Mouse (Mus musculus): ENCODE measurements around the gene Trim71. TPM values are rescaled to one million over a fixed set of nuclear protein-coding genes. Genes with fewer than 3 reads are reported as not detected.

The Trim71 gene
- total and polyA plus RNA-seq, 2 experiments = not detected

DNA sequence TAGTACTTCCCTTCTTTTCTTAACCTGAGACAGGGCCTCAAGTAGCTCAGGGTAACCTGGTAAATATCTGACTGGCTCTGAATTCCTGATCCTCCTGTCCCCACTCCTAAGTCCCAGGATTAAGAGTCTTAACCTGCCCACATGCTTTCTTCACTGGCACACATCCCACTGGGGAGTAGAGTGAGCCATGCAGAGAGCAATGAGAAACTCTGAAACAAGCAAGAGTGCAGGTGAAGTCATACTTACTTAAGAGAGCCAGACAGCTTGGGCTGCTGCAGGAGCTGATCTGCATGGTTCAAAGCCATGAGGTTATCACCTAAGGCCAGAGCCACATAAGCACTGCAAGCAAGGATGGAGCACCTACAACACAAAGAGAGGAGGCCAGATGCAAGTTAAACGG is 36.9 kb upstream of the Trim71 start:
- WGBS = 68% methylated on average over 1 of the region's 1 CpGs
- peaks cover 11% of the 10 kb centered on the region; the same call in 1 of the 2 replicates for H3K36me3 ChIP-seq (ENCODE audit: control insufficient read depth, insufficient read depth, low read length)

DNA sequence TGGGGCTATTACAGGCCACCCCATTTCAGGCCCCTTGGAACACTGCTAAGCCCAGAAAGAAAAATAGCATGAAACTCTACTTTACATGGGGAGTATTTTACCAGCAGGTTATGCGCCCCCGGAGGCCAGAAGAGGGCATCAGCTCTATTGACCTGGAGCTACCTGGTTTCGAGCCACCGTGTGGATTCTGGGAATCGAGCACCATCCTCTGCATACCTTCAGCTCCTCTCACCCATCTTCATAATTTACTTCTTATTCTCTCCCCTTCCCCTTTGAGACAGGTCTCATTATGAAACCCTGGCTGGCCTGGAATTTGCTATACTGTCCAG is 20.8 kb upstream of the Trim71 start:
- H3K9ac ChIP-seq (ENCODE audit: low read depth, low read length) = no peak overlapping the region
- H3K27me3 ChIP-seq (ENCODE audit: control insufficient read depth, insufficient read depth, low read length) = no peaks in the 10 kb centered on the region
- H3K4me3 ChIP-seq (ENCODE audit: insufficient read depth, low read depth, low read length) = no peak overlapping the region
- peak overlapping the region; percentile 79 for H3K27ac ChIP-seq (replicated peaks; ENCODE audit: insufficient read depth, low read depth, low read length)
- DNase-seq (ENCODE audit: extremely low read depth, low read depth, low spot score) = no peak
- TF ChIP-seq CTCF (IDR thresholded peaks at IDR 0.05; ENCODE audit: low read depth, low read length) (peak; percentile 19; the same call in 1 of the 2 replicates), POLR2A (IDR thresholded peaks at IDR 0.05; ENCODE audit: extremely low read depth, insufficient read depth, low read length) (no peak)
- no peaks in the 10 kb centered on the region for H3K4me1 ChIP-seq (ENCODE audit: control insufficient read depth, insufficient read depth, low read length)
- WGBS = 25% methylated on average over 5 of the region's 5 CpGs
- H3K79me2 ChIP-seq (ENCODE audit: control insufficient read depth, insufficient read depth, low read length) = no peaks in the 10 kb centered on the region
- H3K36me3 ChIP-seq (ENCODE audit: control insufficient read depth, insufficient read depth, low read length) = peaks cover 4% of the 10 kb centered on the region; the same call in 1 of the 2 replicates

More for the DNA sequence above, 36.9 kb upstream of the Trim71 start:
- no peaks in the 10 kb centered on the region for H3K4me1 ChIP-seq (ENCODE audit: control insufficient read depth, insufficient read depth, low read length)
- no peak overlapping the region for H3K9ac ChIP-seq (ENCODE audit: low read depth, low read length)
- TF ChIP-seq POLR2A (IDR thresholded peaks at IDR 0.05; ENCODE audit: extremely low read depth, insufficient read depth, low read length) (no peak), CTCF (IDR thresholded peaks at IDR 0.05; ENCODE audit: low read depth, low read length) (no peak)
- H3K4me3 ChIP-seq (ENCODE audit: insufficient read depth, low read depth, low read length) = no peak overlapping the region
- no peaks in the 10 kb centered on the region for H3K27me3 ChIP-seq (ENCODE audit: control insufficient read depth, insufficient read depth, low read length)
- no peak for DNase-seq (ENCODE audit: extremely low read depth, low read depth, low spot score)
- no peaks in the 10 kb centered on the region for H3K79me2 ChIP-seq (ENCODE audit: control insufficient read depth, insufficient read depth, low read length)
- H3K27ac ChIP-seq (replicated peaks; ENCODE audit: insufficient read depth, low read depth, low read length) = no peak overlapping the region

GRCm38 (mm10) chr9:114584183-114585016 is 20.2 kb upstream of the Trim71 start:
- Histone ChIP-seq H3K4me3 (ENCODE audit: insufficient read depth, low read depth, low read length) (peak overlapping the region; percentile 53), H3K9ac (ENCODE audit: low read depth, low read length) (peak overlapping the region; percentile 65), H3K36me3 (ENCODE audit: control insufficient read depth, insufficient read depth, low read length) (peaks cover 2% of the 10 kb centered on the region; the same call in 1 of the 2 replicates), H3K27ac (replicated peaks; ENCODE audit: insufficient read depth, low read depth, low read length) (peak overlapping the region; percentile 79), H3K27me3 (ENCODE audit: control insufficient read depth, insufficient read depth, low read length) (no peaks in the 10 kb centered on the region), H3K79me2 (ENCODE audit: control insufficient read depth, insufficient read depth, low read length) (no peaks in the 10 kb centered on the region), H3K4me1 (ENCODE audit: control insufficient read depth, insufficient read depth, low read length) (no peaks in the 10 kb centered on the region)
- 10% methylated on average over 31 of the region's 31 CpGs for WGBS
- peak; percentile 93 for DNase-seq (ENCODE audit: extremely low read depth, low read depth, low spot score)
- TF ChIP-seq POLR2A (IDR thresholded peaks at IDR 0.05; ENCODE audit: extremely low read depth, insufficient read depth, low read length) (0 out of 2 replicates have a peak, but pooled peaks have one; percentile 26), CTCF (IDR thresholded peaks at IDR 0.05; ENCODE audit: low read depth, low read length) (no peak)

DNA sequence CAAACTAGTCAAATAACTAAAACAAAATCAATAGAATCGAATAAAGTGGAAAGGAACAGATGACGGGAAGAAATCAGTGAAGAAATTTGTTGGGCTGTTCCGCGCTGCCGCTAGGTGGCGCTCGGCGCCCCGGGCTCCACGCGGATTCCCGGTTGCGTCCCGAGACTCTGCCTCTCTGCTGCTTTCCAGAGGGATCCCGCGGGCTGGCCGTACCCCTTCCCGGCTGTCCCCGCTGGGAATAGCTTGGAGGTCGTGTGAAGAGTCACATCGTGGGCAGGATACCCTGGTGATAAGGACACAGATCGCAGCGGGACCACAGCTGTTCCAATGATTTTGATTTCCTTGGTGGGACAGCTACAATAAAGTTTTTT is 19.6 kb upstream of the Trim71 start:
- peaks cover 2% of the 10 kb centered on the region; the same call in 1 of the 2 replicates for H3K36me3 ChIP-seq (ENCODE audit: control insufficient read depth, insufficient read depth, low read length)
- H3K27ac ChIP-seq (replicated peaks; ENCODE audit: insufficient read depth, low read depth, low read length) = peak overlapping the region; percentile 56
- DNase-seq (ENCODE audit: extremely low read depth, low read depth, low spot score) = peak; percentile 66
- H3K27me3 ChIP-seq (ENCODE audit: control insufficient read depth, insufficient read depth, low read length) = no peaks in the 10 kb centered on the region
- peak overlapping the region; percentile 53 for H3K4me3 ChIP-seq (ENCODE audit: insufficient read depth, low read depth, low read length)
- no peak for TF ChIP-seq POLR2A (IDR thresholded peaks at IDR 0.05; ENCODE audit: extremely low read depth, insufficient read depth, low read length)
- peak; percentile 92 for TF ChIP-seq CTCF (IDR thresholded peaks at IDR 0.05; ENCODE audit: low read depth, low read length)
- no peaks in the 10 kb centered on the region for H3K79me2 ChIP-seq (ENCODE audit: control insufficient read depth, insufficient read depth, low read length)
- H3K9ac ChIP-seq (ENCODE audit: low read depth, low read length) = peak overlapping the region; percentile 65
- under 1% methylated on average over 23 of the region's 23 CpGs for WGBS
- H3K4me1 ChIP-seq (ENCODE audit: control insufficient read depth, insufficient read depth, low read length) = no peaks in the 10 kb centered on the region

GRCm38 (mm10) chr9:114578646-114579045 is 14.5 kb upstream of the Trim71 start:
- Histone ChIP-seq H3K4me3 (ENCODE audit: insufficient read depth, low read depth, low read length) (no peak overlapping the region), H3K4me1 (ENCODE audit: control insufficient read depth, insufficient read depth, low read length) (no peaks in the 10 kb centered on the region), H3K27me3 (ENCODE audit: control insufficient read depth, insufficient read depth, low read length) (no peaks in the 10 kb centered on the region), H3K36me3 (ENCODE audit: control insufficient read depth, insufficient read depth, low read length) (no peaks in the 10 kb centered on the region), H3K9ac (ENCODE audit: low read depth, low read length) (no peak overlapping the region), H3K27ac (replicated peaks; ENCODE audit: insufficient read depth, low read depth, low read length) (no peak overlapping the region), H3K79me2 (ENCODE audit: control insufficient read depth, insufficient read depth, low read length) (no peaks in the 10 kb centered on the region)
- no peak for TF ChIP-seq CTCF (IDR thresholded peaks at IDR 0.05; ENCODE audit: low read depth, low read length)
- TF ChIP-seq POLR2A (IDR thresholded peaks at IDR 0.05; ENCODE audit: extremely low read depth, insufficient read depth, low read length) = no peak
- no peak for DNase-seq (ENCODE audit: extremely low read depth, low read depth, low spot score)
- WGBS = 64% methylated on average over 11 of the region's 11 CpGs

DNA sequence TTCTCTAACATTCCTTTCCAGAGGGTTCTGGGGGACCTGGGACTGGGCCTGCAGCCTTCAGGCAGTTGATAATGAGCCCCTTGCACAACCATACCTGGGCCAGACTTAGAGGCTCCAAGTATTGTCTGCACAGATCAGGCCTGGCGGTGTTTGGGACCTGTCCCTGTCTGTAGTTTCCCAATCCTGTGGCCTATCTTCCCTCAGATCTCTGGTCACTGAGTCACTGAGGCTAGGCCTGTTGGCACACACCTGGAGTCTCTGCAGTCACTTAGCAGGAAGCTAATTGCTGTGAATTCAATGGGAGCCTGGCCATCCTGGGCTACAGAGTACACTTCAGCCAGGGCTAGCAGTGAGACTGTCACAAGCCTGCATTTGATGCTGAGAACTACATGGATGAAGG is 11.8 kb upstream of the Trim71 start:
- H3K79me2 ChIP-seq (ENCODE audit: control insufficient read depth, insufficient read depth, low read length) = no peaks in the 10 kb centered on the region
- TF ChIP-seq CTCF (IDR thresholded peaks at IDR 0.05; ENCODE audit: low read depth, low read length) (no peak), POLR2A (IDR thresholded peaks at IDR 0.05; ENCODE audit: extremely low read depth, insufficient read depth, low read length) (no peak)
- no peak overlapping the region for H3K9ac ChIP-seq (ENCODE audit: low read depth, low read length)
- no peak overlapping the region for H3K4me3 ChIP-seq (ENCODE audit: insufficient read depth, low read depth, low read length)
- H3K27ac ChIP-seq (replicated peaks; ENCODE audit: insufficient read depth, low read depth, low read length) = no peak overlapping the region
- no peaks in the 10 kb centered on the region for H3K4me1 ChIP-seq (ENCODE audit: control insufficient read depth, insufficient read depth, low read length)
- H3K36me3 ChIP-seq (ENCODE audit: control insufficient read depth, insufficient read depth, low read length) = no peaks in the 10 kb centered on the region
- no peak for DNase-seq (ENCODE audit: extremely low read depth, low read depth, low spot score)
- H3K27me3 ChIP-seq (ENCODE audit: control insufficient read depth, insufficient read depth, low read length) = no peaks in the 10 kb centered on the region
- 48% methylated on average over 1 of the region's 1 CpGs for WGBS
